Mouse (Mus musculus): ENCODE data around the gene Pacsin1.
"Not testable (repeated sequence)": the region's sequence is repeated elsewhere in the genome, so short reads cannot be mapped to it uniquely, and the experiment has no call there.

Pacsin1 gene

DNA sequence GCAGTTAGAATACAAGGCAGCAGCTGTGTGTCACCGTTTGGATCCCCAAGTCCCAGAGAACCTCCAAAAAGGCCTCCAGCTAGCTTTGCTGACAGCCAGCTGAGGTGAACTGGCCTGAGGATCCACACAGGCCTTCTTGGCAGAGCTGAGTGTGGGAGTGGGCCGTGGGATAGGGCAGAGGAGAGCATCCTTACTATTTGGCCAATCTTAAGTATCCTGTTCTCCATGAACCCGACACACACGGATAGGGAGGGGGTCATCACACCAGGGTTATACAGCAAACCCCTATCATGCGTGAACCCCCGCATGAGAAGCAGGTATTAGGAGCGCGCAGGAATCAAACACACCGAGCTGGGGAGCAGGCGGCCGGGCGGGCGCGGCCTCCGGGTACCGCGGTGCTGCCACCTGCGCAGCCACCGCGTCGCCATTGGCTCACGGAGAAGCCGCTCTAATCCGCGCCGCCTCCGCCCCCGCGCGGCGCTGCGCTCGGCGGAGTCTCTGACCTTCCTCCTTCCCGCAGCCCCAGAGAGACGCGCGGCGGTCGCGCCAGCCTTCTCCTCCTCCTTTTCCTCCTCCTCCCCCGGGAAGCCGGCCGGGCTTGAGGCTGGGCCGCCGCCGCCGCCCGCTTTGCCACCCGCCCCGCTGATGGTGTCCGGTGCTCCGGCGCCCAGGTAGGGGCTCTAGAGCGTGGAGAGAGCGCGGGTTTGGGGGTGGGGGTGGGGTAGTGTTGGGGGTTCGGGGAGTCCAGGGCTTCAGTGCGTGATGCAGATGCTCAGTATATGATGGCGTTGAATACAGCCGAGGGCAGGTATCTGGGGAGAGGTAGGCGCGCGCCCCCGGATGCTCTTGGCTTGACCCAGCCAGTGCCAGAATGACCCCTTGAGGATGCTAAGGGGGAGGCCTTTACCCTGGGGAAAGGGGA lies at the start of gene Pacsin1:
TSS of gene Pacsin1 (plus strand) at position 421 of the 922 bp plus-strand sequence.
- no peak for DNase-seq (ENCODE audit: low read depth, low spot score)

DNA sequence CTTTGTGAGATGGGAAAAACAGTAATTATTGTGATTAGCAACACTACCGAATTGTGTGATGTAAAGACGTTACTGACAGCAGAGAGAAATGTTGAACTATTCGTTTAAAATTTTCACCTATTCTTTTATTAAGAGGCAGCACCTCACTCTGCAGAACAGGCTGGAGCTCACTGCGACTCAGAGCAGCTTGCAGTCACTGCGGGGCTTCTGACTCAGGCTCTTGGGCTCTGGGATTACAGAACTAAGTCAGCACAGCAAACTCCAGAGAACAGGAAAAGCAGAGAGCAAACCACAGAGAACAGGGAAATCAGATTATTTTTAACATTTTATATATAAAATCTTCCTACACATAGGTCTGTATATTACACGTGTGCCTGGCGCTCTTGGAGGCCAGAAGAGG lies 45.7 kb upstream of the Pacsin1 start:
- no peak for DNase-seq (ENCODE audit: low read depth, low spot score)

DNA sequence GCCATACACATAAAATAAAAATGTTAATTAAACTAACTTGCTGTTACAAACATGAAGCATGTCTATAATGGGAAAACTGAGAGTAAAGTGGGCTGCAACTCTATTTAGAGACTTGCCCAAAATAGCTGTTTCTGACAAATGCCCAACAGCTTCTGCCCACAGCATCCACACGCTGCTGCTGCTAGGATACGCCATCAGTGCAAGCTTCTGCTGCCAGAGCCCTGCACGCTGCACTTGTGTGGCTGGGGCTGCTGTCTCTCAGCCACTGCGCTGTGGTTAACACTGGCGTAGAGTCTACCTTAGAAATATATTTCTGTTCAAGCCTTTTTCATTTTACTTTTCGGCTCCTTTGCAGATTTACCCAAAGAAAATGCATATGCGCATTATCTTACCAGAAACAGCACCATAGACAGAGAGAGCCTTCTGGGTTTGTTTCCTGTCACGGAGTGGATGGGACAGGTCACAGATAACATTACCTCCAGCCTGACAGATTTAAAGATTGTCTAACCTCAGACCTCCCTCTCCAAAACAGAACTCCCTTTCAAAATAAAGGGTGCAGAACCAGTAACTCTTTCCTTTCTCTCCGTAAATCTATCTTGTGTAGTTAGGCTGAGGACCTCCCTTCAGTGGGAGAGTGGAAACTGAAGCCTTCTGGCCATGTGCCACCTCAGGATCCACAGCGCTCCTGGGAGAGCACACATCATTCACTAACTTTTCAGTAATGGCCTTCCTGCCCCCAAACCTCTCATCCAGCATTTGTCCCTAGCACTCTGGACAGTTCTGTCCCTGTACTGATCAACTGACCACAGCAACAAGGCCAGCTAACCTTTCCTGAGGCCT lies 44.4 kb upstream of the Pacsin1 start:
- DNase-seq (ENCODE audit: low read depth, low spot score): no peak

DNA sequence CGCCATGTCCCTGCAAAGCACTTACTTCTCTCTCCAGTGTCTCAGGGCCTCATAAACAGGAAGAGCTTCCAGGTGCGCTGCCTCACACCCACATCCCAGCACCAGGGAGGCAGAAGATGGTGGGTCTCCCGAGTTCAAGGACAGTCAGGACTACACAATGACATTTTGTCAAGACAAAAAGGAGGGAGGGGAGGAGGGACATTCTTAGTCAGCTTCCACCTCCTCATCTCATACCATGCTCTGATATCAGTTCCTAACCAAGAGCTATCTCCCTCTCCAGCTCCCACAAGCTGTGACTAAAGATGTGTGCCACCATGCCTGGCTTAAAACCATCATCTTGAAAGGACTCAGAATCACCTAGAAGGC lies 43.8 kb upstream of the Pacsin1 start:
- DNase-seq (ENCODE audit: low read depth, low spot score): no peak

DNA sequence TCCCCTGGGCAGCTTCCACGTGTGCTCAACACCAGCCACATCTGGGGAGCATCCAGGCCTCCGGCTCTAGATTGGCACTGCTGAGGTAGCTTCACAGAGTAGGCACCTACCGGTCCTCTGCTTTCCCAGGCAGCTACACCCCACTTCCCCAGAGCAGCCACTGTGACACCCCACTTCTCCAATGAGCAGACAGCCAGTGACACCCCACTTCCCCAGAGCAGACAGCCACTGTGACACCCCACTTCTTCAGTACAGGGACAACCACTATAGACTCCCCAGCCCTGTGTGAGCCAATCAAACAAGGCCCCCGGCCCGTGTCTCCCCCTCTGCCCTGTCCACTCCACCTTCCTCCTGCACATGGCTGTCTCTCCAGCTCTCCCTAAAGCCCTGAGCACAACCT lies 43.3 kb upstream of the Pacsin1 start:
- DNase-seq (ENCODE audit: low read depth, low spot score): no peak

DNA sequence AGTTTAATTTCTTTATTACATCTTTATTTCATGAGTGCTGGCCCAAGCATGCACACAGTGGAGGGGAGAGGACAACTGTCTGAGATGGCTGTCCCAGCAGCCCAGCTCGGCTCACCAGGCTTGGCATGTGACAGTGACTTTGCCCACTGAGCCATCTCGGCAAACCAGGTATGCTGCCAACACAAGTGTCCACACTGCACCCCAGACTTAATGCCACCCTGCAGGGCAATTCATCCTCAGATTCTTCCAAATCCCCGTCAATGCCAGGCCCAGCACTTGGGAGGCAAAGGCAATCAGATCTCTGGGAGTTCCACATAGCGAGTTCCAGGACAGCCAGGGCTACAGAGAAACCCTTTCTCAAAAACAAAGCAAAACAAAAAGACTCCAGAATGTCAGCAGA lies 42.3 kb upstream of the Pacsin1 start:
- DNase-seq (ENCODE audit: low read depth, low spot score): no peak

DNA sequence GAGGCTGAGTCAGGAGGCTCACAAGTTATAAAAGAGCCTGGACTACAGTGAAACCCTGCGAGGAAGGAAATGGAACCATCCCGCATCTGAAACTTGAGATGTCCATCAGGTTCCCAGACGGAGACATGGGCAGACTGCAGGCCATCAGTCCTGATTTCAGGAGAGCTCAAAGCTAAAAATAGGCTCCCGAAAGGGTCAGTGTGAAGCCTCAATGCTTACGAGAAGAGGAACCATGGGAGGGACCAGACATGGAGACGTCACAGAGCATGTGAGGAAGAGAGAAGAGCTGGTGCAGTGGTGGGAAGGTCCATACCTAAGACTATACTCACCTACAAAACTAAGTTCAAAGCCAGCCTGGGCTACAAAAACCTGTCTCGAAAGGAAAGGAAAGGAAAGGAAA lies 39.9 kb upstream of the Pacsin1 start:
- DNase-seq (ENCODE audit: low read depth, low spot score): no peak

DNA sequence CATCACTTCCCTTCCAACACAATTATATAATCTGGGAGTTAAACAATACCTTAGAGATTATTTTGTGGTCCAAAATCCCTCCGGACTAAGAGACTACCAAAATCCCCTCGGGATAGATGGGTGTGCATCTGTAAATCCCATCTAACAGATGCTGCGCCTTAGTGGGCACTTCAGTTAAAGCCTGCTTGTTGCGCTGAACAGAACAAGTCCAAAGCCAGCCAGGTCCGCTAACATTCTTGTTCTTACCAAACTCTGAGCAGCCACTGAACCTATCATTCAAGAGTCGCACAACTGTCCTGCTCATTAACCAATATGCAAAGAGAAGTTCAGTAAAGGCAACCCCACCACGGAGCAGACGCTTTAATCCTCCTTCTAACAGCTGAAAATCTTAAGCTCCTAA lies 34.1 kb upstream of the Pacsin1 start:
- no peak for DNase-seq (ENCODE audit: low read depth, low spot score)

DNA sequence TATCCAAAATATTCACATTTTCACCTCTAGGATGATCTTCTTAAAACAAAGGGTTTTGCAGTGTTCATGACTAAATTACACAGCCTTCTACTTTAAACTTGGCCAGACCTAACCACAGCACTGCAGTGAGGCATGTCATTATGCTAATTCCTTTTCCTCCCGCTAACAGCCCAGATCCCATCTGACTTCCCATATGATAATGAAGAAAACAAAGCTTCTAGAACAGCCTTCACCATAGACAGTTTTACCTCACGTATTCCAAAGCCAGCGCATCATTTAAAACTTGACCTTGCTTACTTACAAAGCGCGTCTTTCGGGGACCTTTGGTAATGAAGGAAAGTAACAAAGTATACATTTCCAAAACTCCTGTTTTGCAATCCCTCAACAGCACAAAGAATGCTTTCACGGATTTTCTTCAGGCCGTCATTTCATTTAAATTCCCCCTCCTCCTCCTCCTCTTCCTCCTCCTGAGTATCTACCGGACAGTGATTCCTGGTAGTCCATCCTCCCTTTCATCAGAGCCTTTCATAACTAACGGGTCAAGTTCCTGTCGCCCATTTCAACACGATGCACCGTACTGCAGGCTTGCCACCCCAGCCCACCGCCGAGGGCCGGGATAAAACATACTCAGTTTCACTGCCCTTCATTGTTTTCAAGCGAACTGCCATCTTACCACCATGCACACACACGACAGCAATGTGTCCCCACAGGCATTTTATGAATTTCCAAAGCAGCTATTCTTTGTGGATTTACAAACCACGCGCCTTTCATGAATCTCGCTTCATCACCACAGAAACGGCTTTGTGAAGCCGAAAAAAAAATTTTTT lies 33.4 kb upstream of the Pacsin1 start:
- no peak for DNase-seq (ENCODE audit: low read depth, low spot score)

DNA sequence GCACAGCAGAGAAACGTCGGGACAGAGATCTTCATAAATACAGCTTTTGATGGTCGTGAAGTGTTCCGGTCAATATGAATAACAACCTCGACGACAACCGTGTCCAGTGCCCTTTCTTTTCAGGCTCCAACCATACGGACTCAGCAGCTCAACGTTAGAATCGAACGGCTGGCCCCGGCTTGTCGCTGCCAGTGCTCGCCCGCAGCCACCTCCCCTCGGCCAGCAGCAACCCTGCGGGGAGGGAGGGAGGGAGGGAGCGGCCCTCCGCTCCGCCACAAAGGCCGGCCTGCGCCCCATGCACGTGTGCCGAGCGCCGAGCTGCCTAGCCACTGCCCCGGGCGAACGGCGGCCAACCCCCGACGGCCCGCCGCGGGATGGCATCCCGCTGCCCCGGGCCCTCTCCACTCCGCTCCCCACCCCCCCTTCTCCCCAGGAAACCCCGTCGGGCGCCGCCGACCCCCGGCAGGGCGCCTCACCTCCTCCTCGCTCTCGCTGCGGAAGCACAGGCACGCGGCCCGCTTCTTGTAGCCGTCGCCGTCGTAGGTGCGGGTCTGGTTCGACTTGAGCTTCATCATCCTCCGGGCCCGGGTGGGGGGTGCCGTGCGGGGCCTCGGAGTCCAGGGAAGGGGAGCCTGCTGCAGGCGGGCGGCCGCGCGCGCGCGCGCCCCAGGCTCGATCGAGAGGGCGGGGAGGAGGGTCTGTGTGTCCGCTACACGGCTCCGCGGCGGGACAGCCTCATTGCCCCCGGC lies 32.5 kb upstream of the Pacsin1 start:
- DNase-seq (ENCODE audit: low read depth, low spot score): peak; percentile 48

DNA sequence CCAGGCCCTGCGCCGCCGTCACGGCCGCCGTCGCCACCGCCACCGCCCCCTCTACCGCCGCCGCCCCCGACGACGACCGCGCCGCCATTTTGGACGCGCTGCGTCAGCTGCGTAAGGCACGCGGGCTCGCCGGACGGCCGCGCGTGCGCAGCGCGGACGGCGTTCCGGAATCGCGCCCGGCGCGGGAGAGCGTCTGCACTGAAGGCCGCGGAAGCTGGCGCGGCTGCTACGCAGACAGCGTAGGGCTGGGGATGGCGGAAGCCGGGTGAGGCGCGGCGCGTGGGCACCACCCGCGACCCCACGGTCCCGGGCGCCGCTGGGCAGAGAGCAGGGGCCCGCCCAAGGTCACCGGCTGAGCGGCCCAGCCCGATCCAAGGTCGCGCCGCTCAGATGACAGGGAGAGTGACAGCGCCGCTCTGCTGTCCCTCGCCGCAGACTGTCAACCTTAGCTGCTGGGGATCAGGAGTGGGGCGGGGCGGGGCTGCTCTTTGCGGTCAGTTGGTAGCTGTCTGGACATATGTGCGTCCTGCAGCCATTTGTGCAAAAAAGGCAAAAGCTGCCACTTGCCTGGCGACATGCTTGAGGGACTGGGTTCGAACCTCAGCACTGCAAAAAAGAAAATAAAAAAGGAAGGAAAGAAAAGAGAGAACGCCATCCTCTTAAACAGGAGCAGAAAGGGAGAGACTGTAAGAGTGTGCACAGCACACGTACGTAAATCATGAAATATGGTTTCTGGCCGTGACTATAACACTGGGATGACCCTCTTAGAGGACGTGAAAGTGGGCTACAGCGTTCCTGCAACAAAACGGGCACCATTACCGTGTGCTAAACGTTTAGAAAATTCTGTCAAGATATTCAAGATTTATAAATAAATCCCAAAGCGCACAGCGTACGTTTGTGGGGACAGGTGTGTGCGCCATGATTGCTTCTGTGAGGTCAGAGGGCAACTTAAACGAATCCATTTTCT lies 31.7 kb upstream of the Pacsin1 start, which contains the start of gene Nudt3:
TSS of gene Nudt3 (minus strand) at position 136 of the 967 bp plus-strand sequence.
- DNase-seq (ENCODE audit: low read depth, low spot score): peak; percentile 88

DNA sequence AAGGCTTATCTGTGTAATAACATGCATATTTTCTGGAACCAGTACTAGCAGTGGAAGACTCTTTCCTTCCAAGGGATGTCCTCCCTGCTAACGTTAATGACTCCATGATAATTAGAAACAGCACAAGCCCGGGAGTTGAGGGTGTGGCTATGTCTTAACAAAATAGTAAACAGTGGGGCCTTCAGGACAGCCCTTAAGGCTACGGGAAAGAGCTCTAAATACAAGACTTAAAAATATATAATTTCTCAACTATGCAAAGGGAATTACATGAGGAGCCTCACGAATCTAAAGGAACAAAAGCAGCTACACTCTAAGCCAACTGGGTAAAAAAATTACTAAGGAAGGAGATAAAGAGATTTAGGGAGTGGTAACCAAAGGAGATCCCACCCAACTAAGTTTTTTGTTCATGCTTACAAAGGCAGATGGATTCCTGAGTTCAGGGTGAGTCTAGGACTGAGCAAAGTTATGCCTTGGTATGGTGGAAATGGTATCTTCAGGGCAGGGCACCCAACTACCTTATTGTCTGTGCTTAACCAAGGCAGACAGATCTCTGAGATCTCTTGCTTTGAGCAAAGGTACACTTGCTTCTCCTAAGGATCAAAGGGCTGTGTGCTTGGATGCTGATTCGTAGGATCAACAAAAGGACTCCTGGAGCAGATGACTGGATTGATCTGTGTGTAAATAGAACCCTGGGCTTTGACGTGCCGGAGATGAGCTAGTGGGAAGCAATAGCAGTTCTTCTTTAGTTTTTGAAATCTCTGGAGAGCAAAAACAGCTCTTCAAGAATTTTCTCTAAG lies 29.7 kb upstream of the Pacsin1 start:
- DNase-seq (ENCODE audit: low read depth, low spot score): no peak

DNA sequence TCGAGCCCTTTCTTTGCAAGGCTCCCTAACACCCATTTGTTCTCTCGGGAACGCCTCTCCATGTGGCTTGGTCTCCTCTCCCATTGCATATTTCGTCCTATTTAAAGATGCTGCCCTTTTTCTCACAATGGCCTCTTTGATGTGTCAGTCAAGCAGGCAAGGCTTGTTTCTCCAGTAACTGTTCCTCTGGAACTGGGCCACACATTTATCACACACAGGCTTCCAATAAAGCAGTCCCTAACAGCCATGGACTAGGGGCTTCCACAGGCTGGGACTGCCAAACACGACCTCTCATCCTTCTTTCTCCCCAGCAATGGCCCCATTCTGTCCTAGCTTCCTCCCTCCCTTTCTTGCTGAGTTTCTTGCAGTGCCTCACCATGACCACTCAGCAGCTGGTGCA lies 28.6 kb upstream of the Pacsin1 start:
- no peak for DNase-seq (ENCODE audit: low read depth, low spot score)

DNA sequence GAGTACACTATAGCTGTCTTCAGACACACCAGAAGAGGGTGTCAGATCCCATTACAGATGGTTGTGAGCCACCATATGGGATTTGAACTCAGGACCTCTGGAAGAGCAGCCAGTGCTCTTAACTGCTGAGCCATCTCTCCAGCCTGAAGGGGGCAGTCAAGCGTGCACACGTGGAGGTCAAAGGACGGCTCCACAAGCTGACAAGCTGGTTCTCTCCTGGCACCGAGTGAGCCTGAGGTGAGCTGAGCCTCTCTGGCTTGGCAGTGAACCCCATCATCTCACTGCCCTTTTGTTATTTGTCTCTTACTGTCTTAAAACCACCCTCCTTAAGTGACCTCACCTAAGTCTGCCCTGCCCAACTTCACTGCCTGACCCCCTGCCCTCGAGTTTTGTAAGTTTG lies 27.9 kb upstream of the Pacsin1 start:
- no peak for DNase-seq (ENCODE audit: low read depth, low spot score)

DNA sequence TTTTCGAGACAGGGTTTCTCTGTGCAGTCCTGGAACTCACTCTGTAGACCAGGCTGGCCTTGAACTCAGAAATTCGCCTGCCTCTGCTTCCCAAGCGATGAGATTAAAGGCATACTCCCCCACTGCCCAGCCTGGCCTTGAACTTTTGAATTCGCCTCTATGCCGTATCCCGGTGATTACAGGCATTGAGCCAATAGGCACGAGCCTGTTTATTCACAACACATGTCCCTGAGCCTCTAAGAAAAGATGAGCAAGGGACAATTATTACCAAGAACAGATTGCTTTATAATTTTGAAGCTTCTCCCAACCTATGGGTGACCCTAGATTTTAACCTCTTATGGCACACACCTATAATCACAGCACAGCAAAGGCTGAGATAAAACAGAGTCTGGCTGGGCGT lies 26.9 kb upstream of the Pacsin1 start:
- DNase-seq (ENCODE audit: low read depth, low spot score): no peak

DNA sequence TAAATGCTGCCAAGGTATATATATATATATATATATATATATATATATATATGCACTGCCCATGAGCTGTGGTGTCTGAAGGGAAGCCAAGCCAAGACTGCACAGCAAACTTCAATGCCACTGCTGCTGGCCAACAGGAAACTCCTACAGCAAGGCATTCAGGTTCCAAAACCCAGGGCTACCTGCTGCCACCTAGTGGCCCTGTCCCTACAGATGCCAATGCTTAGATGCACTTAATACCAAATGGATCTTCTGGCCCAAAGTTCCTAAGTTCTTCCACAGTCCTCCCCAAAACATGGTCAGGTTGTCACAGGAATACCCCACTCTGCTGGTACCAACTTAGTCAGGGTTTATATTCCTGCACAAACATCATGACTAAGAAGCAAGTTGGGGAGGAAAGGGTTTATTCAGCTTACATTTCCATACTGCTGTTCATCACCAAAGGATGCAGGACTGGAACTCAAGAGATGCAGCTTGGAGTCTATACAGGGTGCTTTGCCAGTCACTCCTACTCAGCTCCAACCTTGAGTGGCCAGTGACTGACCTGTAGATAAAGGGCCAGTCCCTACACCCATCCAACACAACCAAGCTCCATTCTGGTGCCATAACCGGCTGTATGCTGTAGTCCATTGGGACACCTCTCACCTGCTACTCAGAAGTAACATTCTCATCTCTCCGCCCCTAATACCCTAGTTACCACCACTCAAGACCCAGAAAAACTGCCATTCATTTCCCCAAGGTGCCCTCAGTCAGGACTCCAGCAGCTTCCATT lies 25.9 kb upstream of the Pacsin1 start:
- peak; percentile 69 for DNase-seq (ENCODE audit: low read depth, low spot score)

DNA sequence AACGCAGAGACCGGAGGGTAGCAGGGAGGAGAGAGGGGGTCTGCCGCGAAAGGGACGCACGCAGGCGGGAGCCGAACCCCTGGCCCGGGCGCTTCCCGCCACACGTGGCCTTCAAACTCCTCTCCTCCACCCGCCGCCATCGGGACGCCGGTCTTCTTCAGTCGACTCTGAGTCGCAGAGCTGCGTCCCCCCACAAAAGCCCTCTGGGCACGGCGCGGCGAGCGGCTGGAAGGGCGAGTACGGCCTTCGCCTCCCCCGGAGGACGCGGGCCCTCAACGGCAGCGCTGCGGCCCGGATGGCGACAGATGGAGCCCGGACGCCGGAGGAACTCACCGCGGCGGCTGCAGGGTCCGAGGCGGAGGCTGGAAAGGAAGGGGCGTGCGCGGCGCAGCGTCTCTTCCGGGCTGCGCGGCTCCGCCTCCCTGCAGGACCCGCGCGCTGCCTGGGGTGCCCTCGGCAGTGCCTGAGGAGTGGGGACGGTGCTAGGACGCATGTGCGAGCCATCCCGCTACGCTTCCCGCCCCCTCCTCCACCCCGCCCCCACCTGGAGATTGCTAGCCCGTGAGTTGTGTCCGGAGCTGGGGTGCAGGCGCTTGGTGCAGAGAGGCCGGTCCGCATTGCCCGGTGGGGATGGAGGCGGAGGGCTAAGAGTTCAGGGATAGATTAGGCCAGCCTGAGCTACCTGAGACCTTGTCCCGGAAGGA lies 20.3 kb upstream of the Pacsin1 start, which contains the start of gene RPS10-NUDT3:
TSS of gene RPS10-NUDT3 (minus strand) at position 352 of the 704 bp plus-strand sequence.
- peak; percentile 88 for DNase-seq (ENCODE audit: low read depth, low spot score)

DNA sequence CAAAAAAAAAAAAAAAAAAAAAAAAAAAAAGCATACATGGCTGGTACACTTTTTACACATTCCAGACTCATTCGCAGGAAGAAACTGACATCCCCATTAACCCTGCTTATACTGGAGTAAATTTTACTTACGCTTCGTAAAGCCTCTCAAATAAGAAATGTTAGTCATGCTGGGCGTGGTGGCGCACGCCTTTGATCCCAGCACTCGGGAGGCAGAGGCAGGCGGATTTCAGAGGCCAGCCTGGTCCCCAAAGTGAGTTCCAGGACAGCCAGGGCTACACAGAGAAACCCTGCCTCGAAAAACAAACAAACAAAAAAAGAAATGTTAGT lies 19.8 kb upstream of the Pacsin1 start:
- not testable (repeated sequence) for DNase-seq (ENCODE audit: low read depth, low spot score)

Data from embryo, embryonic 11.5 days (tissue).